Mouse (Mus musculus): Measurements from ENCODE around the gene Krt33b.

Gene Krt33b

GRCm38 (mm10) chr11:100029768-100030167 is at the start of gene Krt33b:
Krt33b (minus strand) TSS chr11:100029868.
- DNase-seq = no peak

- DNase-seq = no peak
These were observed 44.2 kb upstream of the Krt33b start for GRCm38 (mm10) chr11:100073873-100074272.

GRCm38 (mm10) chr11:100067293-100068036 is 37.8 kb upstream of the Krt33b start:
- DNase-seq = no peak

- DNase-seq = no peak
These were observed 36.8 kb upstream of the Krt33b start for GRCm38 (mm10) chr11:100066236-100067010.

GRCm38 (mm10) chr11:100058875-100059274 is 29.2 kb upstream of the Krt33b start:
- no peak for DNase-seq

GRCm38 (mm10) chr11:100055686-100056655 is 26.3 kb upstream of the Krt33b start:
- DNase-seq = no peak

GRCm38 (mm10) chr11:100050451-100050850 is 20.8 kb upstream of the Krt33b start, which contains the start of gene Krt31:
Krt31 (minus strand) TSS chr11:100050551.
- DNase-seq = no peak

- DNase-seq = no peak
These were observed 17.5 kb upstream of the Krt33b start for GRCm38 (mm10) chr11:100047193-100047592.

- DNase-seq = no peak
These were observed 16.7 kb upstream of the Krt33b start for GRCm38 (mm10) chr11:100046303-100046866.

GRCm38 (mm10) chr11:100041454-100041853 is 11.8 kb upstream of the Krt33b start, which contains the start of gene Krt34:
Krt34 (minus strand) TSS chr11:100041554.
- no peak for DNase-seq

GRCm38 (mm10) chr11:100021438-100021837 is 8.2 kb downstream of the Krt33b start:
- no peak for DNase-seq

- no peak for DNase-seq
These were observed 10.2 kb downstream of the Krt33b start for GRCm38 (mm10) chr11:100019466-100019865.

- no peak for DNase-seq
These were observed 13.6 kb downstream of the Krt33b start, which contains the start of gene Krt33a for GRCm38 (mm10) chr11:100016112-100016511. Krt33a (minus strand) TSS chr11:100016212.

GRCm38 (mm10) chr11:100013691-100014171 is 15.9 kb downstream of the Krt33b start:
- peak; percentile 1 for DNase-seq

- no peak for DNase-seq
These were observed 19.0 kb downstream of the Krt33b start for GRCm38 (mm10) chr11:100010682-100011081.

GRCm38 (mm10) chr11:100008336-100008735 is 21.3 kb downstream of the Krt33b start:
- DNase-seq = no peak

- no peak for DNase-seq
These were observed 23.0 kb downstream of the Krt33b start for GRCm38 (mm10) chr11:100006624-100007023.

GRCm38 (mm10) chr11:100005905-100006304 is 23.8 kb downstream of the Krt33b start:
- DNase-seq = no peak

GRCm38 (mm10) chr11:100004846-100005245 is 24.8 kb downstream of the Krt33b start:
- DNase-seq = peak; percentile 57

GRCm38 (mm10) chr11:99999091-99999490 is 30.6 kb downstream of the Krt33b start:
- DNase-seq = no peak

- no peak for DNase-seq
These were observed 35.3 kb downstream of the Krt33b start for GRCm38 (mm10) chr11:99994384-99994661.
